Mouse (Mus musculus): ENCODE measurements around the gene Zic1.

GRCm38 (mm10) chr9:91368946-91369292 is 3.3 kb upstream of the Zic1 start:
- TF ChIP-seq CTCF (IDR thresholded peaks at IDR 0.05; ENCODE audit: low read depth, low read length) (no peak), POLR2A (IDR thresholded peaks at IDR 0.05; ENCODE audit: extremely low read depth, insufficient read depth, low read length) (no peak)

Measured in liver, adult 2 months (tissue).